Mouse (Mus musculus) left cerebral cortex, postnatal 25 days (tissue): ENCODE measurements at regions not wholly inside any gene's neighbourhood (a gene's known extent, or its start where the extent isn't known, plus 50 kb on each side); places are given as distances from the start of the nearest gene placed in this dataset.

ENCODE experiments used
- DNase-seq, 2 experiments: peaks; one replicate each; pipeline ENCODE4 v3.0.0; 2022; ENCODE audit warnings: low spot score in 2 of 2, mixed read lengths in 1 of 2
- intact Hi-C: fragments of 180-260 bp; cut with DNase I; formaldehyde crosslinking; loops from one replicate; pipeline ENCODE4 v1.15.1; 2025

- intact Hi-C loops, result no loop called here
- peak in 1 of 2 experiments; percentile 15 for DNase-seq
Measured at GRCm38 (mm10) chr13:57291737-57292490, 396.1 kb upstream of the Trpc7 start.

DNA sequence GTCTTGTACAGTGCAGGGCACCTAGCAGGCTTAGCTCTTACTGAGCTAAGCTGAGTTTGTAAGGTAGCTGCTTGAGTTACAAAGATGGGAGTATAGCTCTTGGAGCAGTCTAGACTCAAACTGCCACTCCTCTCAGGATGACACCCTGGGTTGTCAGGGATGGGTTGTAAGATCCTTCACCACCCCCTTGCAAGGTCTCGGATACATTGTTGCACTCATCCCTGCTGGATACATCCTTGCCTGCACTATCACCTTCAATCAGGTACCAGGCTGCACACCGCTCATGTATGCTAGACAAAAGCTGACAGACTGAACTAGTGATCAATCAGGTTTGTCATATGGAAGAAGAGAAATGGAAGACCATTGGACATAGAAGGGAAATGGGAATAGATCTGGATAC lies 390.4 kb upstream of the Trpc7 start:
- intact Hi-C loops, result loop anchor here (10.0 kb wide), 1 partner anchor 479 kb away; no protein-coding TSS in a partner anchor
- DNase-seq, result no peak

- intact Hi-C loops, result loop anchor here (5.0 to 10.0 kb wide), 2 partner anchors 189 to 482 kb away; no protein-coding TSS in a partner anchor
- DNase-seq, result no peak
Measured at GRCm38 (mm10) chr13:57282816-57283215, 387.0 kb upstream of the Trpc7 start.

GRCm38 (mm10) chr13:57281941-57282710 lies 386.3 kb upstream of the Trpc7 start:
- intact Hi-C loops, result loop anchor here (2.0 to 10.0 kb wide), 3 partner anchors 190 to 627 kb away; partner anchors contain the start of gene Spock1
- no peak for DNase-seq

- intact Hi-C loops, result loop anchor here (2.0 to 10.0 kb wide), 3 partner anchors 191 to 627 kb away; partner anchors contain the start of gene Spock1
- DNase-seq, result peak; percentile 60 to 72
Measured at GRCm38 (mm10) chr13:57281504-57281903, 385.7 kb upstream of the Trpc7 start.

- intact Hi-C loops, result no loop called here
- DNase-seq, result no peak
Measured at GRCm38 (mm10) chr13:57278580-57278979, 382.8 kb upstream of the Trpc7 start.

DNA sequence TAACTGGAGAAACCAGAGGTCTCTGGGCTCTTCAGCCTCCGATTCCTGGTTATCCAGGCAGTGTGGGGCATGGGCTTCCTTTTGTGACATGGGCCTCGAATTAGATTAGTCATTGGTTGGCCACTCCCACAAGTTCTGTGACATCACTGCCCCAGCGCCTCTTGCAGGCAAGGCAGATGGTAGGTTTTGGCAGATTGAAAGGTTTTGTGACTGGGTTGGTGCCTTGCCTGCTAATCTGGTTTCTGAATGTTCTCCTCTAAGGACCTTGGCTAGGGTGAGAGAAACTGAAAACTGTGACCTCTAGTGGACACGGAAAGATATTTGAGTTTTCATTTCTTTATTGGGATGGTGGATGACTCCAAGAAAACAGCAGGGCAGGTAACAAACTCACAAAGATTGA lies 381.3 kb upstream of the Trpc7 start:
- DNase-seq, result peak in 1 of 2 experiments; percentile 17
- intact Hi-C loops, result no loop called here

DNA sequence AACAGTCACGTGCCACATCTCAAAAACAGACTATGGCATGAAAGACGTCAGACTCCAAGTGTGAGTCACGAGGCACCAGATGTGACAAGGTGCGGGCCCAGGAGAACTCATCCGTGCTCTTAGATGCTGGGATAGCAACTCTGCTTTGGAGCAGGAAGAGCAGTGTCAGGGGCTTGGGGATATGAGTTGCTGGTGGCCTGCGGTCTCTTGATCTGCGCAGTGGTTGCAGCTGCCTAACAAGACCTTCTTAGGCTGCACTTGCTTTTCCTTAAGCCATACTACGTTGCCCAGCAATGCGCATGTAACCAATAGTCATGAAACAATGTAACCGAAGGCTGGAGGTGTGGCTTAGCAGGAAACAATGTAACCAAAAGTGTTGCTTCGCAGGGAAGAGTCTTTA lies 380.1 kb upstream of the Trpc7 start:
- DNase-seq, result no peak
- intact Hi-C loops, result no loop called here

GRCm38 (mm10) chr13:57273593-57273992 lies 377.8 kb upstream of the Trpc7 start:
- no peak for DNase-seq

DNA sequence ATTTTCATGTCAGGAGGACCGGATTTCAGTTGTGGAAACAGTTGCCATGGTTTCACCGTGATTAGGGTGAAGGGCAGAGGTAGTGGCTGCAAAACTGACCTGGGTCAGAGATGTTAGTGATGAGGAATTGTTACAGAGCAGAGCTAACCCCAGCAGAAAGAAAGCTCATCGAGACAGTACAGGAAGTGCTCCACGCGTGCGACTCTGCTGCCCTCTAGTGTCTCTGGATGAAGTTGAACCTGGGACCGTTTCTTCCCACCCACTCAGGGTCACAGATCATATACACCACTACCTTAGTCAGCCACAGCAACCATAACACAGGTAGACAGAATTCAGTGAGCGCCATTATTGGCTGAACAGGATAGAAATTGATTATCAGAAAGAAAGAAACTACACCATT lies 373.8 kb upstream of the Trpc7 start:
- intact Hi-C loops, result loop anchor here (2.0 to 10.0 kb wide), 2 partner anchors 463 to 605 kb away; no protein-coding TSS in a partner anchor
- peak; percentile 41 to 44 for DNase-seq

More at GRCm38 (mm10) chr13:57273593-57273992, 377.8 kb upstream of the Trpc7 start:
- intact Hi-C loops, result no loop called here

DNA sequence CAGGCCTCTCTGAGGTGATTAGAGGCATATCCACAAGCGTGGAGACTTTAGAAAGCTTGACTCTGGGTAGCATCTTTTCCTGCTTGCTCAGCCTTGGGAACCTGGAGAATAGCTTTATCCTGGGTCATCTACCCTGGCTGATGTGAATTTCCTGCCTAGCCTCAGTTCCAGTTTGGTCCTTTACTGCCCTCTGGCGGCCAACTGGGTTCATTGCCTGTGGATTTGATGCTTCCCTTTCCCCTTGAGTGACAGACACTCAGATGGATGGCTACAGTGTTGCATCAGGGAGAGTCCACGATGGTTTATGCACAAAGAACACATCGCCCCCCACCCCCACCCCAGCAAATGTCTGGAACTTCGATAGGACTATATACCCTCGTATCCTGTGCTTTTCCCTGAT lies 364.1 kb upstream of the Trpc7 start:
- intact Hi-C loops, result loop anchor here (1.0 to 10.0 kb wide), 5 partner anchors 245 to 783 kb away; partner anchors contain the start of gene Trpc7
- DNase-seq, result peak; percentile 81 to 84

GRCm38 (mm10) chr13:57259474-57259873 lies 363.7 kb upstream of the Trpc7 start:
- no peak for DNase-seq
- intact Hi-C loops, result loop anchor here (10.0 kb wide), 1 partner anchor 245 kb away; no protein-coding TSS in a partner anchor

GRCm38 (mm10) chr13:57255920-57256319 lies 360.1 kb upstream of the Trpc7 start:
- intact Hi-C loops, result loop anchor here (10.0 kb wide), 1 partner anchor 241 kb away; no protein-coding TSS in a partner anchor
- peak; percentile 64 to 91 for DNase-seq

GRCm38 (mm10) chr13:57249851-57250250 lies 354.1 kb upstream of the Trpc7 start:
- intact Hi-C loops, result loop anchor here (10.0 kb wide), 1 partner anchor 235 kb away; no protein-coding TSS in a partner anchor

DNA sequence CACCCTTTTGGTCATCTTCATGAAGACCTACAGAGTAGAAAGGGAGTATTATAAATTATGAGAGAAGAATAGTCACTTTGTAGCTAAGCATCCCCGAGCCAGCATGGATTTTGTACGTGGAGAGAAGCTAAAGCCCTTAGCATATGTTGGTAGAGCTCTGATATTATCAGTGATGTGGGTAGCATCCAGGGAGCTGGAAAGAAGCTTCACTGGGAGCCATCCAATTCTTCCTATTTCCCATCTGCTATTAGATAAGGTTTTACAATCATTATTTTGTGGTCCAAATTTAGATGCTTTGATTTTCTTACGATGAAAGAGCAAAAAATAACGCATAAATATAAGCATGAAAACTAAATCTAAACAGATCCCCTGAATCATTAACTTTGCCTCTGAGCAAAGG lies 353.6 kb upstream of the Trpc7 start:
- no peak for DNase-seq

More at GRCm38 (mm10) chr13:57249851-57250250, 354.1 kb upstream of the Trpc7 start:
- DNase-seq, result no peak

GRCm38 (mm10) chr13:57246238-57246963 lies 350.6 kb upstream of the Trpc7 start:
- peak in 1 of 2 experiments; percentile 25 for DNase-seq
- intact Hi-C loops, result no loop called here

More for the DNA sequence above, 353.6 kb upstream of the Trpc7 start:
- intact Hi-C loops, result no loop called here

DNA sequence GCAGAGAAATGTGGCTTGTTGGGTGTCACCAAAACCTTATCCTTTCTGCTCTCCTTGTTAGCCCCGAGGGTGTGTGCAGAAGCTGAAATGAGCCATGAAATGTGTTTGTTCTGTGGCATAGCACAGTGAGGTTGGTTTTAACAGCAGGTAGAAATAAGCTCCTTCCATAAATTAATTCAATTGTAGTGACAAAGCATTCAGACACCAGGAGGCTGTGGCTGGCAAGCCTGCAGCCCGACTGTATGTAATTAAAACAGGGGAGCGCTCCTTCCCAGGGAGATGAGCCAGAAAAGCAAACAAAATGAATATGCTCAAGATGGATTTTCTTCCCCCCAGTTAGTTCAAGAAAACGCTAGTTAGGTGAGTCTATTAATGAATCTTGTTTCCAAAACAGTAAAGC lies 341.1 kb upstream of the Trpc7 start:
- peak in 1 of 2 experiments; percentile 9 for DNase-seq
- intact Hi-C loops, result no loop called here

GRCm38 (mm10) chr13:57236211-57236610 lies 340.4 kb upstream of the Trpc7 start:
- intact Hi-C loops, result no loop called here
- no peak for DNase-seq

DNA sequence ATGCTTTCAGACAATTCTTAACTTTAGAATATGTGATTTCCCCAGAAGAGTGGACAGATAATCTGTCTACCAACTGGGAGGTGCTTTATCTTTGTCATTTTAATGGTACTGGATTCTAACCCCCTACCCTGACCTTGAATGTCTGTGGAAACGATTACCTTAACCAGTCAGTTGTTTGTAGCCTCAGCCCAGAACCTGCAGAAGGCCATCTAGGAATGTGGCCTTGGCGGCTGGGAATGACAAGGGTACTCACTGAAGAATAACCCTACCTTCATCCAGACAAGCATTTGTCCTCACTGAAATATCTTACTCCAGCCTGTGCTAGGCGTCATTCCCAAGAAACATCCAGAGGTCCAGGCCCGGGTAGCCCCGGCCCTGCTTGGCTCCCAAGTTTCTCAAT lies 337.1 kb upstream of the Trpc7 start:
- intact Hi-C loops, result no loop called here
- DNase-seq, result no peak
